Mouse (Mus musculus) embryonic stem cell, embryonic (primary cell): Measurements from ENCODE around the gene Cacna1i.

ENCODE experiments used
- CTCF ChIA-PET, 4 experiments: fragments of 300-600 bp in 2 of 4; fragments of 350-600 bp in 2 of 4; sonication (Branson Sonifier 250); formaldehyde crosslinking; loops; one replicate each; lab custom pipeline; 2022; ENCODE audit warnings: inconsistent platforms in 2 of 4; lab: Charles Lee
- POLR2A ChIA-PET, 4 experiments: fragments of 300-600 bp in 2 of 4; fragments of 350-600 bp in 2 of 4; sonication (Branson Sonifier 250); formaldehyde crosslinking; loops; one replicate each; lab custom pipeline; 2022; ENCODE audit warnings: antibody characterized with exemption in 4 of 4, inconsistent platforms in 1 of 4; lab: Charles Lee

The Cacna1i gene

DNA sequence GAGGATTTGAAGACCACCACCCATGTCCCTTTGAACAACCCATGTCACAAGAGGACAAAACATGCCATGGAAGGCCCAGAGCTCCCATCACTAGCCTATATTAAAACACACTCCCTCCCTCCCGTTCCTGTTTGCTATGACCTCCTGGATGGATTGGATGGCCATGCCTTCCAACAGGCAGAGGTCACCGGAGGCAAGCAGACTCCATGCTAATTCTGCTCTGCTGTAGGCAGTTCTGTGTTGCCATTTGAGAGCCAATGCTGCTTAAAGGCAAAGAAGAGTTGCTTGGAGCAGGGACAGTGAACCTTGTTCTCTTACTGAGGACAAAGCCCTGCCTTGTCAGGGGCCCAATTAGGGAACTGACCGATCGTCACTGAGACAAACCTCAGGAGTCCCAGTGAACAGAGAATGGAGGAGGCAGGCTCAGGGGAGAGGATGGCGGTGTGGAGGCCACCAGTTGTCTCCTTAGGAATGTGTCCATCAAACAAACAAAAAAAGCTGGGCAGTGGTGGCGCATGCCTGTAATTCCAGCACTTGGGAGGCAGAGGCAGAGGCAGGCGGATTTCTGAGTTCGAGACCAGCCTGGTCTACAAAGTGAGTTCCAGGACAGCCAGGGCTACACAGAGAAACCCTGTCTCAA is 27.5 kb upstream of the Cacna1i start:
- CTCF ChIA-PET: interaction anchor here in 2 of 4 experiments (0.9 to 2.2 kb wide), 12 partner anchors 10 to 187 kb away, joined by 3 to 12 read pairs (median 5); partner anchors contain the start of genes Mief1 (in 2 of the 2) and Syngr1 (in 1 of the 2)

GRCm38 (mm10) chr15:80260677-80261076 is 26.4 kb upstream of the Cacna1i start:
- POLR2A ChIA-PET: interaction anchor here (0.6 to 10.4 kb wide), 48 partner anchors 14 to 1002 kb away, joined by 3 to 439 read pairs (median 4); partner anchors contain the start of genes Mief1 (in 3 of the 4), AC140267.1 (in 2 of the 4), Mgat3 (in 2 of the 4) and Rpl3 (in 2 of the 4)
- CTCF ChIA-PET: interaction anchor here (0.5 to 2.2 kb wide), 45 partner anchors 9 to 780 kb away, joined by 3 to 12 read pairs (median 4); partner anchors contain the start of genes Mief1 (in 2 of the 4), AC140267.1 (in 1 of the 4), Cbx7 (in 1 of the 4) and Syngr1 (in 1 of the 4)

More for the DNA sequence above, 27.5 kb upstream of the Cacna1i start:
- POLR2A ChIA-PET: interaction anchor here (0.6 to 10.4 kb wide), 49 partner anchors 13 to 1326 kb away, joined by 3 to 439 read pairs (median 8); partner anchors contain the start of genes Mief1 (in 3 of the 4), AC140267.1 (in 2 of the 4), Rpl3 (in 2 of the 4) and Syngr1 (in 2 of the 4)

GRCm38 (mm10) chr15:80261100-80261499 is 25.9 kb upstream of the Cacna1i start:
- CTCF ChIA-PET: interaction anchor here (0.6 to 2.2 kb wide), 27 partner anchors 8 to 443 kb away, joined by 3 to 12 read pairs (median 5); partner anchors contain the start of genes Mief1 (in 2 of the 4), Cbx7 (in 1 of the 4), Syngr1 (in 1 of the 4) and Tab1 (in 1 of the 4)
- POLR2A ChIA-PET: interaction anchor here (0.6 to 10.4 kb wide), 37 partner anchors 14 to 1002 kb away, joined by 3 to 439 read pairs (median 5); partner anchors contain the start of genes Mief1 (in 3 of the 4), AC140267.1 (in 2 of the 4), Rpl3 (in 2 of the 4) and Syngr1 (in 2 of the 4)

DNA sequence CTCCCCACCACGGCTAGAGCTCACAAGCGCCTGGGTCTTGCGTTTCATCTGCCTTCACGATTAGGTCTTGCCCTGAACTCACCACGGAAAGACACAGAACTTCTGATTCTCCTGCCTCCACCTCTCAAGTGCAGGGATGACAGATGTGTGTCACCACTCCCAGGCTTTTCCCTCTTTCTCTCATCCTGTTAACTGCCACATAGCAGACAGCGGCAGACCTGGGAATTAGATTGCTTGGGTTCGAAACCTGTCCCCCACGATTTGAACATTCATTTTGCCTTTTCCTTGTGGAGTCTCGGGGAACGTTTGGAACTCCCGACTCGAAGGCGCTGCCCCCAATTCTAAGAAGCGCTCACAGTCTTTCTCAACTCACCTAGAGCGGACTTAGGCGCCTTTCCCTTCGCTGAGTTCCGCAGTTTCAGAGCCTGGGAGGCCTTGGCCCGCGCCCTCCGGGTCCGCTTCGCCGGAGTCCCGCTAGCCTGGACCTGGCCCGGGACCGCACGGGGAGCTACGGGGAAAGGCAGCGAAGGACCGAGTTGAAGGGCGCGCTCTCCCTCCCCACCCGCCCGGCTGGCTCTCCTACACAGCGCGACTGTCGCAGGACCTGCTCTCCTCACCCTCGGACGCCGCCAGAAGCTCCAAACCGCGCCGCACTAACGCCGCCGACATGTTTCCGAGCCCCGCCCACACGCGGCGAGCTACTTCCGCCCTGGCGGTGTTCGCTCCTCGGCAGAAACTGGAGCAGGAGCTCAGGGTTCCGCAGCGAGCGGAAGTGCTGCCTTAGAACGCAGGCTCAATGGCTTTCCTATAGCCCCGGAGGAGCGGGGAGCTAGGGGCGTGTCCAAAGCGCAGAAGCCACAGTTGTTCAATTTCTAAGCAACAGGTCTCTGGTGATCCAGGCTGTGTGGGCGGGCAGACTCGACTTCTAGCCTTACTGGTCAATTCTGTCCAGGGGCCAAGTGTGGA is 23.1 kb upstream of the Cacna1i start, which contains the start of gene Rps19bp1:
TSS of gene Rps19bp1 (minus strand) at position 706 of the 966 bp plus-strand sequence.
- ChIA-PET POLR2A (interaction anchor here (0.5 to 2.7 kb wide), 100 partner anchors 8 to 1814 kb away, joined by 3 to 166 read pairs (median 4); partner anchors contain the start of genes Atf4 (in 4 of the 4), Mief1 (in 3 of the 4), Tnrc6b (in 3 of the 4) and Dmc1 (in 1 of the 4)), CTCF (interaction anchor here (0.6 to 2.1 kb wide), 28 partner anchors 9 to 443 kb away, joined by 3 to 14 read pairs (median 4); partner anchors contain the start of genes Atf4 (in 1 of the 4), Mief1 (in 1 of the 4) and Syngr1 (in 1 of the 4))

- POLR2A ChIA-PET: interaction anchor here in 2 of 4 experiments (0.8 to 2.0 kb wide), 4 partner anchors 8 to 438 kb away, joined by 3 to 10 read pairs (median 5); partner anchors contain the start of gene Atf4 (in 1 of the 2)
- CTCF ChIA-PET: interaction anchor here in 2 of 4 experiments (0.8 to 2.1 kb wide), 2 partner anchors 11 to 428 kb away, joined by 3 to 4 read pairs; no protein-coding TSS in a partner anchor
These were observed 20.8 kb upstream of the Cacna1i start for GRCm38 (mm10) chr15:80266281-80266680.

DNA sequence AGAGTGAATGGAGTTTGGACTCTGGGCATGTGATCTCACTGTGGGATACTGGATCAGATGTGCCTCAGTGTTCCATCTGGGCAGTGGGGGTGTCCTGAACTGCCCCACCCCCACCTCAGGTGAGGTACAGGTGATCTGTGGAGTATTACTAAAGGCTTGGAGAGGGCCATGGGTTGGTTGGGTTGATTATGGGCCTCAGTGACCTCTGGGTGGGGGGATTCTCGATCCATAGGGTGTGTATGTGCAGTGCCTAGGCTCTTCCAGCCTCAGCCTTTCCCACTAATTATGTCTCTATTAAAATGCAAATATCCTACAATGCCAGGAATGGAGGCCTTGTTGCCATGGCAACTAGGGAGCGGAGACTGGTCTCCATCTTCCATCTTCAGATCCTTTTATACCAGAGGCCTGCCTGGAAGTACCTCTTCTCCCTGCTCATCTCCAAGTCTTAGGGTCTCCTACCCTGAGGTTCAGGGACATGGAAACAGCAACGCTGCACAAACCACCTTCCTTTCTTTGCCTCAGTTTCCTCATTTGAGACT is 15.1 kb upstream of the Cacna1i start:
- ChIA-PET CTCF (interaction anchor here in 1 of 4 experiments (0.6 to 1.6 kb wide), 2 partner anchors 17 to 423 kb away, joined by 3 to 9 read pairs; no protein-coding TSS in a partner anchor), POLR2A (interaction anchor here in 2 of 4 experiments (1.3 kb wide), 2 partner anchors 16 to 24 kb away, joined by 3 to 4 read pairs; no protein-coding TSS in a partner anchor)

DNA sequence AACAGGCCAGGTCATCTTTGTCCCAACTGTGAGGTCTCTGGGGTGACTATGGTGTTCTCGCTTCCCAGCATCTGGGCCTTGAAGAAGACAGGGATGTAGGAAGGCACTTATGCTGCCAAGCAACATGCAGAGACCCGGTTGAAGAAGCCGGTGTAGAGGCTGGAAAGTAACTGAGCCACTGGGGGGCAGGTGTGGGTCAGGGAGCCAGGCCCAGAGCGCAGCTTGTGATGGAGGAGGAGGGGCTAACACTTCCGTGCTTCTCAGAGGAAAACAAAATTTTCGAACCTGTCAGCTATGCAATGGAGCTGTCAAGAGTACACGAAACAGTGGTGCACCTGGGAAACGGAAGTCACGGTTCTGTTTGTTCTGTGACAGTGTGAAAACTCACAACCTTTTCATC is 9.9 kb upstream of the Cacna1i start:
- CTCF ChIA-PET: interaction anchor here (0.5 to 2.0 kb wide), 8 partner anchors 10 to 427 kb away, joined by 3 to 5 read pairs (median 3); no protein-coding TSS in a partner anchor
- POLR2A ChIA-PET: interaction anchor here in 3 of 4 experiments (0.8 to 3.5 kb wide), 8 partner anchors 10 to 44 kb away, joined by 3 to 24 read pairs (median 3); partner anchors contain the start of genes Atf4 (in 1 of the 3), Mief1 (in 1 of the 3) and Rps19bp1 (in 1 of the 3)

DNA sequence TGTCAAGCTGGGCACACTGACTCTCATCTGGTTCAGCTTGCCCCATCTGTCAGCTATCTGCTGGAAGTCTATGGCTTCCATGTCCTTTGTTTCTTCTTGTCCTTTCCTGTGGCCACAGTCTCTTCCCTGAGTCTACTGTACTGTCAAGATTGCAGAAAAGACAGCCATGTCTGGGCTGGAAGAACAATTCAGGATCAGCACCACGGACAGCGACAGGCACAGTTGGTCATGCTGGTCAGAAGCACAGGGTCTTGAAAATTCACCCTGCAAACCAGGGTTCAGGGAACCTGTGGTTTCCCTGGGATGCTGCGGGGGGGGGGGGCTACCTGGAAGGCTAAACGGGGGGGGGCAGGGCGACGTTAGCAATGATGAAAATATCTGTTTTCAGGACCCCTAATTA is 9.4 kb upstream of the Cacna1i start:
- ChIA-PET CTCF (interaction anchor here (0.5 to 2.0 kb wide), 5 partner anchors 12 to 427 kb away, joined by 3 to 6 read pairs (median 3); no protein-coding TSS in a partner anchor), POLR2A (interaction anchor here in 3 of 4 experiments (0.6 to 3.5 kb wide), 9 partner anchors 13 to 290 kb away, joined by 3 to 24 read pairs (median 3); partner anchors contain the start of genes Atf4 (in 1 of the 3), Mief1 (in 1 of the 3) and Rps19bp1 (in 1 of the 3))

- CTCF ChIA-PET: interaction anchor here in 2 of 4 experiments (0.5 to 1.2 kb wide), 2 partner anchors 36 to 63 kb away, joined by 3 read pairs; no protein-coding TSS in a partner anchor
- POLR2A ChIA-PET: interaction anchor here in 2 of 4 experiments (0.6 to 3.5 kb wide), 7 partner anchors 14 to 291 kb away, joined by 3 to 24 read pairs (median 3); partner anchors contain the start of genes Atf4 (in 1 of the 2), Mief1 (in 1 of the 2) and Rps19bp1 (in 1 of the 2)
These were observed 8.8 kb upstream of the Cacna1i start for GRCm38 (mm10) chr15:80278121-80278759.

DNA sequence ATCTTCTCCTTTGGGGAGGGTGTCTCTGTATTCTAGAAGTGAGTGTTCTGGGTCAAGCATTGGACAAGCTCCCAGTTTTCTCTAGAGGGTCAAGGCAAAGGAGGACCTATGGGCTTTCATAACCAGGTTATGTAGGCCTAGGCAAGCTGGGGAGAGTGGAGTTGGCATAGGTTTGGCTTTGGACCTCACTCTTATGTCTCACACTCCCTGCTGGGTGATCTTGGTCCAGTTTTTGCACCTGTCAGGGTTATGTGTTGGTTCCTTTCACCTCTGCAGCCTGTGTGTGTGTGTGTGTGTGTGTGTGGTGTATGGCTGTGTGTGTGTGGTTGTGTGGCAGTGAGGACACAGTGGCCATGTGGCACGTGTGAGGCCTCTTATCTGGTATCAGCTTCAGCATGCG is 8.0 kb upstream of the Cacna1i start:
- CTCF ChIA-PET: interaction anchor here in 1 of 4 experiments (0.6 kb wide), 1 partner anchor 17 kb away, joined by 3 read pairs; no protein-coding TSS in a partner anchor

DNA sequence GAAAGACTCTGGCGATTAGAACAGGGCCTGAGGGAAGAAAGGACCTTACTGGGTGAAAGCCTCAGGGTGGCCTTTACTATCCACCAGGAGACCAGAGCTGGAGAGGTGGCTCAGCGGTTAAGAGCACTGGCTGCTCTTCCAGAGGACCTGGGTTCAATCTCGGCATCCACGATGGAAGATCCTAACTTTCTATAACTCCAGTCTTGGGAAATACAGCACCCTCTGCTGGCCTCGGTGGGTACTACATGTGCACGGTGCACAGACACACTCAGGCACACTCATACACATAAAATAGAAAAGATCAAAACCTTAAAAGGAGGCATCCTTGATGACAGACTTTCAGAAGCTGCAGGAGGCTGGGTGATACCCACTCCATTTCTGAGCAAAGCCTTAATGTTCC is 6.4 kb upstream of the Cacna1i start:
- CTCF ChIA-PET: interaction anchor here in 3 of 4 experiments (0.6 to 1.9 kb wide), 10 partner anchors 9 to 1555 kb away, joined by 3 to 6 read pairs (median 5); partner anchors contain the start of genes Mief1 (in 1 of the 3) and Rps19bp1 (in 1 of the 3)
- POLR2A ChIA-PET: interaction anchor here (1.1 to 2.9 kb wide), 8 partner anchors 10 to 430 kb away, joined by 3 to 16 read pairs (median 4); partner anchors contain the start of genes Atf4 (in 1 of the 4), Rps19bp1 (in 1 of the 4) and Tnrc6b (in 1 of the 4)

More for the DNA sequence above, 8.0 kb upstream of the Cacna1i start:
- POLR2A ChIA-PET: interaction anchor here in 2 of 4 experiments (1.4 to 3.5 kb wide), 5 partner anchors 15 to 23 kb away, joined by 3 to 24 read pairs (median 5); partner anchors contain the start of genes Atf4 (in 1 of the 2) and Rps19bp1 (in 1 of the 2)

- CTCF ChIA-PET: interaction anchor here in 2 of 4 experiments (0.5 to 0.7 kb wide), 2 partner anchors 18 to 27 kb away, joined by 3 to 5 read pairs; no protein-coding TSS in a partner anchor
These were observed 998 bp downstream of the Cacna1i start for GRCm38 (mm10) chr15:80288036-80288435.

GRCm38 (mm10) chr15:80289436-80289835 is 2.4 kb downstream of the Cacna1i start:
- POLR2A ChIA-PET: interaction anchor here (0.5 to 3.7 kb wide), 27 partner anchors 9 to 1364 kb away, joined by 3 to 15 read pairs (median 4); partner anchors contain the start of genes Rps19bp1 (in 3 of the 4), Atf4 (in 2 of the 4), Tnrc6b (in 2 of the 4) and Mief1 (in 1 of the 4)
- CTCF ChIA-PET: interaction anchor here (0.5 to 1.9 kb wide), 45 partner anchors 8 to 611 kb away, joined by 3 to 22 read pairs (median 4); partner anchors contain the start of genes Rps19bp1 (in 1 of the 4) and Tnrc6b (in 1 of the 4)

More at GRCm38 (mm10) chr15:80288036-80288435, 998 bp downstream of the Cacna1i start:
- POLR2A ChIA-PET: interaction anchor here in 2 of 4 experiments (0.7 to 4.0 kb wide), 6 partner anchors 8 to 203 kb away, joined by 3 to 34 read pairs (median 3); partner anchors contain the start of genes Rps19bp1 (in 2 of the 2) and Atf4 (in 1 of the 2)

- ChIA-PET POLR2A (no interaction called here), CTCF (interaction anchor here (0.5 to 2.4 kb wide), 8 partner anchors 10 to 604 kb away, joined by 3 to 13 read pairs (median 4); partner anchors contain the start of gene Rps19bp1 (in 1 of the 4))
These were observed 10.1 kb downstream of the Cacna1i start for GRCm38 (mm10) chr15:80297146-80297545.
